Comparison of ENCODE assay signal across 23 mouse cellular contexts in genomic region chr3:51694576-51694975, GRCm38 (mm10). TPM values are rescaled to one million over a fixed set of nuclear protein-coding genes. Genes with fewer than 3 reads are reported as not detected.
DNase-seq lines count a peak whose midpoint lies in the region; ATAC-seq and TF ChIP-seq lines count a peak whose summit lies in the region.
"Had no signal": no experiment of that assay in that cellular context is flagged by ENCODE, and none has a peak within 500 bp of the region (broad histone marks: within the 10 kb centered on the region; RNA-seq: fewer than 3 reads in every experiment).

No protein-coding gene starts in this region.

- no peaks in the 10 kb centered on the region; the same call in 1 of the 2 replicates for H3K4me1 ChIP-seq in intestine, postnatal 0 days (replicated peaks; ENCODE audit: control insufficient read depth, insufficient read depth, low read length)
- H3K4me1 ChIP-seq in intestine, embryonic 15.5 days (replicated peaks): no peaks in the 10 kb centered on the region; the same call in 1 of the 2 replicates
- H3K4me1 ChIP-seq in testis, adult 2 months (ENCODE audit: control insufficient read depth, insufficient read depth, low read length): peaks cover 3% of the 10 kb centered on the region; the same call in 1 of the 2 replicates
- H3K4me1 ChIP-seq in stomach, postnatal 0 days (replicated peaks; ENCODE audit: control insufficient read depth, insufficient read depth): no peaks in the 10 kb centered on the region; the same call in 1 of the 2 replicates

- 76% methylated on average over 14 of the region's 14 CpGs for WGBS in intestine, postnatal 0 days
- 87% methylated on average over 14 of the region's 14 CpGs for WGBS in intestine, embryonic 15.5 days
- WGBS in stomach, postnatal 0 days: 77% methylated on average over 14 of the region's 14 CpGs

- no peak overlapping the region for H3K9ac ChIP-seq in intestine, postnatal 0 days (ENCODE audit: low read depth, low read length)
- no peak overlapping the region for H3K9ac ChIP-seq in intestine, embryonic 15.5 days
- no peak overlapping the region for H3K9ac ChIP-seq in stomach, postnatal 0 days (ENCODE audit: low read length)

- H3K27ac ChIP-seq in gastrocnemius, adult 2 months: no peak overlapping the region
- H3K27ac ChIP-seq in intestine, postnatal 0 days (ENCODE audit: low read depth, low read length): no peak overlapping the region
- H3K27ac ChIP-seq in intestine, embryonic 15.5 days: no peak overlapping the region
- no peak overlapping the region for H3K27ac ChIP-seq in testis, adult 2 months (ENCODE audit: control insufficient read depth, insufficient read depth, low read depth, low read length)
- H3K27ac ChIP-seq in stomach, postnatal 0 days (replicated peaks): no peak overlapping the region

- ATAC-seq in intestine, postnatal 0 days: peak; percentile 31; the same call in 1 of the 2 replicates
- ATAC-seq in intestine, embryonic 15.5 days: no peak
- ATAC-seq in stomach, postnatal 0 days (ENCODE audit: low FRiP score, low TSS enrichment): peak; percentile 60
- ATAC-seq: activated CD4-positive, CD25-positive, alpha-beta regulatory T cell, adult 4 months; CD4-positive, CD25-positive, alpha-beta regulatory T cell, adult 4 months; Patski had no signal

- H3K36me3 ChIP-seq in intestine, postnatal 0 days (ENCODE audit: control insufficient read depth, insufficient read depth): peaks cover 15% of the 10 kb centered on the region; the same call in 1 of the 2 replicates
- H3K36me3 ChIP-seq in intestine, embryonic 15.5 days: 0 out of 2 replicates have a peak, but pooled peaks cover 4% of the 10 kb centered on the region
- no peaks in the 10 kb centered on the region for H3K36me3 ChIP-seq in testis, adult 2 months (ENCODE audit: control insufficient read depth, insufficient read depth, low read length)
- peaks cover 4% of the 10 kb centered on the region; the same call in 1 of the 2 replicates for H3K36me3 ChIP-seq in stomach, postnatal 0 days (ENCODE audit: control insufficient read depth, insufficient read depth, low read length)
- H3K36me3 ChIP-seq: G1E had no signal

- no peak overlapping the region for H3K4me2 ChIP-seq in intestine, postnatal 0 days (replicated peaks; ENCODE audit: low read depth)
- no peak overlapping the region for H3K4me2 ChIP-seq in intestine, embryonic 15.5 days (replicated peaks)
- no peak overlapping the region for H3K4me2 ChIP-seq in stomach, postnatal 0 days (replicated peaks; ENCODE audit: low read depth)

- no peak for TF ChIP-seq POLR2A in testis, adult 2 months (IDR thresholded peaks at IDR 0.05; ENCODE audit: control insufficient read depth, low read depth, low read length)

- TF ChIP-seq EP300 in stomach, postnatal 0 days (optimal IDR thresholded peaks at IDR 0.05): no peak

- no peaks in the 10 kb centered on the region for H3K27me3 ChIP-seq in intestine, postnatal 0 days (replicated peaks; ENCODE audit: control insufficient read depth, insufficient read depth, low read length)
- H3K27me3 ChIP-seq in intestine, embryonic 15.5 days (replicated peaks): no peaks in the 10 kb centered on the region
- H3K27me3 ChIP-seq in testis, adult 2 months (ENCODE audit: control insufficient read depth, insufficient read depth, low read length): no peaks in the 10 kb centered on the region
- no peaks in the 10 kb centered on the region for H3K27me3 ChIP-seq in stomach, postnatal 0 days (ENCODE audit: control insufficient read depth, insufficient read depth, low read length)
- H3K27me3 ChIP-seq: CH12.LX, Patski had no signal

- 0 out of 2 replicates have a peak overlapping the region, but pooled peaks have one; percentile 5 for H3K4me3 ChIP-seq in gastrocnemius, adult 2 months
- no peak overlapping the region for H3K4me3 ChIP-seq in intestine, postnatal 0 days (ENCODE audit: low read depth, low read length)
- H3K4me3 ChIP-seq in intestine, embryonic 15.5 days (replicated peaks): no peak overlapping the region
- H3K4me3 ChIP-seq in testis, adult 2 months (ENCODE audit: control insufficient read depth, low read depth, low read length): peak overlapping the region; percentile 69; the same call in 1 of the 2 replicates
- 0 out of 2 replicates have a peak overlapping the region, but pooled peaks have one; percentile 8 for H3K4me3 ChIP-seq in stomach, postnatal 0 days (ENCODE audit: low read depth, low read length)

- DNase-seq in gastrocnemius, adult 2 months: no peak
- no peak for DNase-seq in gastrocnemius, postnatal 25 days
- no peak for DNase-seq in testis, postnatal 10 days (ENCODE audit: low spot score)
- peak; percentile 54 for DNase-seq in stomach, postnatal 0 days (ENCODE audit: low spot score)
- no peak for DNase-seq in c-Kit-positive CD71-positive TER-119-positive erythroid progenitor cells, embryonic 14.5 days (ENCODE audit: low spot score)
- DNase-seq: adrenal gland, adult 2 months; adrenal gland, adult 8-10 months; adrenal gland, postnatal 10 days; adrenal gland, postnatal 14 days; adrenal gland, postnatal 25 days; adrenal gland, postnatal 36 days; B cell, adult 2 months; cerebellum, adult 11 months; cerebellum, adult 11-12 months; cerebellum, adult 18-20 months had no signal

- intact Hi-C loops in gastrocnemius, adult 2 months (cut with DNase I): no loop called here

- no peak for TF ChIP-seq CTCF in gastrocnemius, adult 2 months (IDR thresholded peaks at IDR 0.05)
- no peak for TF ChIP-seq CTCF in intestine, postnatal 0 days (IDR thresholded peaks at IDR 0.05; ENCODE audit: low read depth)
- TF ChIP-seq CTCF in testis, adult 2 months (IDR thresholded peaks at IDR 0.05; ENCODE audit: control insufficient read depth, insufficient read depth, insufficient replicate concordance, low read depth, low read length): no peak
- no peak for TF ChIP-seq CTCF in stomach, postnatal 0 days (IDR thresholded peaks at IDR 0.05; ENCODE audit: low read depth)

- H3K9me3 ChIP-seq in intestine, postnatal 0 days (ENCODE audit: control insufficient read depth): no peaks in the 10 kb centered on the region
- H3K9me3 ChIP-seq in intestine, embryonic 15.5 days: no peaks in the 10 kb centered on the region
- H3K9me3 ChIP-seq in stomach, postnatal 0 days (ENCODE audit: control insufficient read depth, low read length): no peaks in the 10 kb centered on the region

RNA-seq across cellular contexts. Expression of gene Mgst2, which starts 34.4 kb away (rescaled TPM):
- under 1 TPM; 0.39 to 0.61 TPM for total RNA-seq in gastrocnemius, adult 2 months (2021)
- total RNA-seq in gastrocnemius, postnatal 25 days (2021): under 1 TPM; 0.80 to 0.87 TPM
- polyA plus RNA-seq in intestine, postnatal 0 days (2015; fragmentation: Nextera tagmentation; extraction: Ambion mirVana): 128 and 153 TPM in 2 replicates
- polyA plus RNA-seq in intestine, embryonic 15.5 days (2015; fragmentation: Nextera tagmentation; extraction: Ambion mirVana): 30.2 and 33.3 TPM in 2 replicates
- 4.6 and 5.3 TPM in 2 replicates for polyA plus RNA-seq in testis, adult 2 months (2012; rRNA removed)
- polyA plus RNA-seq in stomach, postnatal 0 days (2015; fragmentation: Nextera tagmentation; extraction: Ambion mirVana): 264 and 268 TPM in 2 replicates

Comparison
In these comparisons a context has a peak if more than half of its experiments do, and no peak if none do; other contexts are left out.
1. H3K4me3 ChIP-seq: peak in gastrocnemius, adult 2 months (single experiment), testis, adult 2 months (single experiment) and stomach, postnatal 0 days (single experiment); none in intestine, postnatal 0 days (single experiment) and intestine, embryonic 15.5 days (single experiment).